Mouse (Mus musculus) spleen, adult 2 months (tissue): ENCODE data around the gene Tmem38b. TPM values are rescaled to one million over a fixed set of nuclear protein-coding genes. Genes with fewer than 3 reads are reported as not detected.

ENCODE experiments used
- DNase-seq, 2 experiments: peaks; one replicate each; pipeline versions ENCODE4 v3.0.0 to v3.0.0-alpha.2; 2012 to 2021; ENCODE audit warnings: low spot score in 2 of 2, low read depth in 1 of 2
- H3K27ac ChIP-seq: fragments of 200-500 bp; 2 replicates; pipeline ENCODE4 v1.5.1; 2012; ENCODE audit warnings: low read length, inconsistent platforms; ENCODE audit not compliant: insufficient read depth
- H3K27me3 ChIP-seq: fragments of 200-500 bp; 2 replicates; pipeline ENCODE4 v1.6.1; 2012; ENCODE audit warnings: mild to moderate bottlenecking, moderate library complexity, low read length, inconsistent platforms; ENCODE audit not compliant: control insufficient read depth, insufficient read depth
- H3K36me3 ChIP-seq: fragments of 200-500 bp; 2 replicates; pipeline ENCODE4 v1.6.1; 2012; ENCODE audit warnings: mild to moderate bottlenecking, low read length, inconsistent platforms; ENCODE audit not compliant: control insufficient read depth, insufficient read depth
- H3K4me1 ChIP-seq: fragments of 200-500 bp; 2 replicates; pipeline ENCODE4 v1.6.1; 2011; ENCODE audit warnings: inconsistent platforms; ENCODE audit not compliant: control insufficient read depth, insufficient read depth, insufficient read length
- H3K4me3 ChIP-seq: fragments of 200-500 bp; 2 replicates; pipeline ENCODE4 v1.5.1; 2011; ENCODE audit warnings: mild to moderate bottlenecking, inconsistent platforms; ENCODE audit not compliant: insufficient read depth, insufficient read length; ENCODE audit errors: extremely low read depth
- CTCF ChIP-seq: fragments of 200-500 bp; IDR thresholded peaks from 2 replicates; pipeline ENCODE4 v1.5.1; 2011; ENCODE audit warnings: mild to moderate bottlenecking, inconsistent platforms; ENCODE audit not compliant: insufficient read depth, insufficient read length, insufficient replicate concordance; ENCODE audit errors: extremely low read depth
- POLR2A ChIP-seq: fragments of 200-500 bp; IDR thresholded peaks from 2 replicates; pipeline ENCODE4 v1.6.1; 2011; ENCODE audit warnings: low read depth, low read length, inconsistent platforms
- WGBS: fragments of 180-500 bp; shearing (Covaris S2); methylation state at CpG from one replicate; pipeline ENCODE4 v1.1.7; 2018; 5-methylcytosine and 5-hydroxymethylcytosine counted together
- polyA plus RNA-seq: library from polyadenylated mRNA; depleted of rRNA; stranded (reverse); fragments of >200 nt; gene quantifications from 2 replicates; pipeline ENCODE4 v1.2.3, GENCODE M21; 2012; rRNA removed

Tmem38b gene
- polyA plus RNA-seq: 2.5 TPM in 2 replicates

DNA sequence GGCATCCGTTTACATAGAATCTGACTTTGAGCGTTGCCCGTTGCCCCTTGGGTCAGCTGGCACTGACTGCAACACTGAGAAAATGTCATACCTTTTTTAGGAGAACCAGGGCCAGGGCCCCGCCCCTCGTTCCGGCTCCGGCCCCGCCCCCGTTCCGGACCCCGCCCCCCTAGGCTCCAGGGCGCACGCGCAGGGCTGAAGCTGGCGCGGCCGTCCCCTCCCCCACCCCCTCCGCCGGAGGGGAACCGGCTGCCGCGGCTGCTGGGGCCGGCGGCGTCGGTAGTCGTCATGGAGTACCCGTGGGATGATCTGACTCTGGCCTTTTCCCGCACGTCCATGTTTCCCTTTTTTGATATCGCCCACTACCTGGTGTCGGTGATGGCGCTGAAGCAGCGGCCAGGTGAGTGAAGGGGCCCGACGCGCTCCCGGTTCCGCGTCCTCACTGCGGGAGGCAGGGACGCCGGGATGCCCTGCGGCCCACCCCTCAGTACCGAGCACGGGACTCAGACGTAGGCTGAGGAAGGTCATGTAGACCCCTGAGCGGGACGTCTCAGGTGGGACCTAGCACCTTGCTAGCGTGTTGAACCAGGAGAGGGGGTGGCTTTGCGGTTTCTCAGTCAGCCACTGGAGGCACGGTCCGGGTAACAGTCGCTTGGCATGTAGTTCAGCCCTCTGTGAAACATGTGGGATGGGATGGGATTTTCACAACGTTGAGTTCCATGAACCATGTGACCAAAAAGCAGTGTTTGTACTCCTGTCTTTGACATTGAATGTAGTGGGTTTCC is at the start of gene Tmem38b:
TSS of gene Tmem38b (plus strand) at position 225 of the 785 bp plus-strand sequence.
- H3K4me1 ChIP-seq: 0 out of 2 replicates have a peak, but pooled peaks cover 1% of the 10 kb centered on the region
- TF ChIP-seq CTCF (no peak), POLR2A (no peak; the same call in 1 of the 2 replicates)
- WGBS: under 1% methylated on average over 55 of the region's 55 CpGs
- H3K27me3 ChIP-seq: no peaks in the 10 kb centered on the region
- peak within 1 kb of the TSS; percentile 76 for H3K4me3 ChIP-seq
- peak within 1 kb of the TSS; percentile 10; the same call in 1 of the 2 replicates for H3K27ac ChIP-seq
- DNase-seq: peak; percentile 38 to 62
- no peaks in the 10 kb centered on the region for H3K36me3 ChIP-seq

DNA sequence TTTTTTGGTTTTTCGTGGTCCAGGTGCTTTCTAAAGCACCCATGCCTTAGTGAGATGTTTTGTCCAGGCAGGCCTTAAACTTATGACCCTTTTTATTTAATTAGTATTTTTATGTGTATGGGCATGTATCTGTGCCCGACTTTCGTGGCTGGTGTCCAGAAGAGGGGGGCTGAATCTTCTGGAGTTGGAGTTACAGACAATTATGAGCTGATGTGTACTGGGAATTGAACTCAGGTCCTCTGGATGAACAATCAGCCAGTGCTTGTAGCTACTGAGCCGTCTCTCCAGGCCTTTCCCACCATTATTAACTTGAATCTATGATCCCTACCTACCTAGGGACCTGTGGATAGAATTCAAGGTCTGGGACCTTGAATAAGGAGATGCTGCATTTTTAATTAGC is 44.4 kb upstream of the Tmem38b start:
- no peak overlapping the region for H3K27ac ChIP-seq
- H3K4me3 ChIP-seq: no peak overlapping the region
- H3K27me3 ChIP-seq: no peaks in the 10 kb centered on the region; the same call in 1 of the 2 replicates
- WGBS: 81% methylated on average over 4 of the region's 4 CpGs
- TF ChIP-seq CTCF: no peak
- no peak for TF ChIP-seq POLR2A
- DNase-seq: no peak
- no peaks in the 10 kb centered on the region for H3K36me3 ChIP-seq
- peaks cover 2% of the 10 kb centered on the region; the same call in 1 of the 2 replicates for H3K4me1 ChIP-seq

DNA sequence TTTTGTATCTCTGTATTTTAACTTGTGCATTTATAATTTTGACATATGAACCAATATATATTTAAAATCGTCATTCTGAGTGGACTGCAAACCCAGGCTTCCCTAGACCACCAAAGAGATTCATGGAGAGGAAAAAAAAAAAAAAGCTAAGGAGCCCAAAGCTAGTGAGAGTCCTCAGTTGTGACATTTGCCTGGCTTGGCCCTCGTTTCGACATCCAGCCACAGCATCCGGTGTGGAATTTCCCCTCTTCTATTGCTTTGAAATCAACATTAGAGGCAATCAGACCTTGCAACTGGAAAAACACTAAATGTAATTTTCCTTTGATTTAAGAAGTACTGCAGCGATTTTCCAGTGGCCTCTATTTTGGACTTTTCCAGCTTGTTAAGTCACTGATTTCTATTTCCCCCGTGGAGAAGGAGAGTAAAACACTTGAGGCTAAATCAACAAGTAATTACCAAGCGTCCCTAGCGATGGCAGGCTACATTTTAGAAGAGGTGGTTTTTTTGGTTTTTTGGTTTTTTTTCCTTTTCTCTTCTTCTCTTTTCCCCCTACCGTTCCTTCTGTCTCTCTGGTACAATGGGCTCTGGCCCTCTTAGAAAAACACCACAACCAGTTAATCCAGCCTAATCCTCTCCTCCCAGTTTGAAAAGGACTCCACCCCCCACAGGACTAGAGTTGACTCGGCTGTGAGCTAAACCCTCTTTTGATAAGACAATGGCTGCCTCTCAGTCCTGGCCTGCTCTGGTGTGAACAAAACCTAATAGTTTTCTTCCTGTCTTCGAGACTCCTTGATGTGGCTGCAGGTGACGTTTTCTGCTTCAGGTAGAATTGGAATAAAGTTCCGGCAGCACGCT is 43.4 kb upstream of the Tmem38b start:
- Histone ChIP-seq H3K36me3 (no peaks in the 10 kb centered on the region), H3K27ac (no peak overlapping the region), H3K4me3 (no peak overlapping the region), H3K27me3 (no peaks in the 10 kb centered on the region; the same call in 1 of the 2 replicates), H3K4me1 (peaks cover 2% of the 10 kb centered on the region; the same call in 1 of the 2 replicates)
- DNase-seq: no peak
- 51% methylated on average over 14 of the region's 14 CpGs for WGBS
- TF ChIP-seq CTCF (no peak), POLR2A (no peak)

DNA sequence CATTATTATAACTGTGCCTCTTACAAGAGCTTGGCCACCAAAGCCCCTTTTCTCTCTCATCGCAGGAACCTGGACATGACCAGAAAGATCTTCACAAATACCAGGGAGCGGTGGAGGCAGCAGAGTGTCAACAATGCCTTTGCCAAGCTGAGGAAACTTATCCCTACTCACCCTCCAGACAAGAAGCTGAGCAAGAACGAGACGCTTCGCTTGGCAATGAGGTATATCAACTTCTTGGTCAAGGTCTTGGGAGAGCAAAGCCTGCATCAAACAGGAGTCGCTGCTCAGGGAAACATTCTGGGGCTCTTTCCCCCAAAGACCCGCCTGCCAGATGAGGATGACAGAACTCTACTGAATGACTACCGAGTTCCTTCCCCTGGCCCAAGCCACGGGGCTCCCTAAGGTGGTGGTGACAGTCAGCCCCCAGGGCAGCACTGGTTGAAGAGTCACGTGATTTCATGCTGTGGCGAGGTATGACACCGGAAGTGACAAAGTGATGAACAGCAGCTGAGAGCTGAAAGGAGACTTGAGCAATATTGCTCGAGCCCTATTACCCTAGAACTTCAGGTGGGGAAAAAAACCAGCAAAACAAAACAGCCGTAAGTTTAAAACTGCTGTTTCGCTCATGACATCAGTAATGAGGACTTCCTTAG is 40.0 kb upstream of the Tmem38b start:
- Histone ChIP-seq H3K27me3 (no peaks in the 10 kb centered on the region), H3K4me3 (no peak overlapping the region), H3K27ac (no peak overlapping the region), H3K4me1 (no peaks in the 10 kb centered on the region), H3K36me3 (no peaks in the 10 kb centered on the region)
- no peak for TF ChIP-seq POLR2A
- TF ChIP-seq CTCF: no peak
- WGBS: 62% methylated on average over 15 of the region's 15 CpGs
- no peak for DNase-seq

DNA sequence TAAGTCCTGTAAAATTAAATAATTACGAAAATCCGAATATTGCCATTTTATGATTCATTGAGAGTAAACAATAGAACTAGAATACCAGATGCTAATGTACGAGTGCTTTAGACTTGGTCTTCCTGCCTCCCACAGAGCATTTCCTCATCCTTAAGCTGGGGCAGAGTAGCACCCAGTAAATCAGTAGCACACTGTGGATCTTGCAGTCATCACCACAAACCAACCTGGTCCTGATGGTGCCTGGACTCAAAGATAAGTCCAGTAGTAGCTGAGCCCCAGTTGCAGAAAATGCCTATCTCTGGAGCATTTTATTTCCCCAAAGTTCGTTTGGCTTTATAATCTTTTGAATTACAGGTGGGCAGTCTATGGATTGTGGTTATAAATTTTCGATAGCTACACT is 39.0 kb upstream of the Tmem38b start:
- DNase-seq: no peak
- TF ChIP-seq CTCF (no peak), POLR2A (no peak)
- no peaks in the 10 kb centered on the region for H3K27me3 ChIP-seq
- H3K27ac ChIP-seq: no peak overlapping the region
- no peaks in the 10 kb centered on the region for H3K4me1 ChIP-seq
- no peaks in the 10 kb centered on the region for H3K36me3 ChIP-seq
- 75% methylated on average over 5 of the region's 5 CpGs for WGBS
- H3K4me3 ChIP-seq: no peak overlapping the region

DNA sequence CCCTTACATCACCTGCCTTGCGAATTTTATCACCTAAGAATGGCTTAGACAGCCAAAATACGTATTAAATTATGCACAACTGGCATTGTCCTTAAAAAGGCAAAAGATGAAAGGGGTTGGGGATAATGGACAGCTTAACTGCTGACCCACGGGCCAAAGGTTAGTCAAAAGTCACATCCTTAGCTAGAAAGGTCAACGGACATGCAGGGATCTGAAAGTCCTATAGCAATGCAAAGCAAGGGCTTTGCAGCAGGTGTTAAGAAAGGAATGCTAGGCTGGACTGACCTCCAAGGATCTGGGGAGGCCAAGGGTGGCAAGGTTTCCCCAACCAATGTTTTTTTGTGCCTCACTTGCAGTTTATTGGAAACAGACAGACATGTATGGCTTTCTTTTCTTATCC is 36.5 kb upstream of the Tmem38b start:
- 84% methylated on average over 4 of the region's 4 CpGs for WGBS
- Histone ChIP-seq H3K27me3 (no peaks in the 10 kb centered on the region), H3K27ac (no peak overlapping the region), H3K4me3 (no peak overlapping the region), H3K4me1 (no peaks in the 10 kb centered on the region), H3K36me3 (no peaks in the 10 kb centered on the region)
- TF ChIP-seq CTCF: no peak
- no peak for TF ChIP-seq POLR2A
- no peak for DNase-seq
